Mouse (Mus musculus) myocyte (in vitro differentiated cells): Measurements from ENCODE around the gene Caskin2. TPM values are rescaled to one million over a fixed set of nuclear protein-coding genes. Genes with fewer than 3 reads are reported as not detected.
A peak's percentile ranks its signal among the peaks of the same experiment; 100 is the strongest.

Experiments used
- H3K27me3 ChIP-seq: one replicate; pipeline ENCODE4 v1.6.1; 2011; ENCODE audit not compliant: control insufficient read depth, insufficient read depth, insufficient read length
- H3K36me3 ChIP-seq: one replicate; pipeline ENCODE4 v1.6.1; 2011; ENCODE audit not compliant: control insufficient read depth, insufficient read depth
- H3K4me2 ChIP-seq: one replicate; pipeline ENCODE4 v1.6.1; 2011; ENCODE audit warnings: low read depth, control low read depth
- H3K4me3 ChIP-seq: one replicate; pipeline ENCODE4 v1.5.1; 2011; ENCODE audit warnings: mild to moderate bottlenecking, control low read depth, moderate library complexity
- H3K79me2 ChIP-seq: one replicate; pipeline ENCODE4 v1.6.1; 2011; ENCODE audit not compliant: control insufficient read depth, insufficient read depth
- H3ac ChIP-seq: one replicate; pipeline ENCODE4 v1.6.1; 2011; ENCODE audit not compliant: control insufficient read depth, insufficient read length
- CEBPB ChIP-seq: IDR thresholded peaks from 2 replicates; pipeline ENCODE4 v1.6.1; 2011; ENCODE audit warnings: mild to moderate bottlenecking, moderate library complexity; ENCODE audit not compliant: poor library complexity, insufficient read depth, severe bottlenecking
- E2F4 ChIP-seq: IDR thresholded peaks from one replicate; pipeline ENCODE4 v1.6.1; 2011; ENCODE audit warnings: mild to moderate bottlenecking, control low read depth, moderate library complexity; ENCODE audit not compliant: insufficient read depth
- MAX ChIP-seq: IDR thresholded peaks from one replicate; pipeline ENCODE4 v1.6.1; 2011; ENCODE audit warnings: low read depth, mild to moderate bottlenecking, control low read depth
- MYOD1 ChIP-seq, 3 experiments: IDR thresholded peaks; one replicate each; pipeline ENCODE4 v1.6.1; 2011; ENCODE audit warnings: control low read depth in 2 of 3, low read depth in 2 of 3, mild to moderate bottlenecking in 2 of 3, moderate library complexity in 1 of 3; ENCODE audit not compliant: insufficient read length in 2 of 3, control insufficient read depth in 1 of 3
- MYOG ChIP-seq, 3 experiments: IDR thresholded peaks; one replicate each; pipeline ENCODE4 v1.6.1; 2011; ENCODE audit warnings: control low read depth in 2 of 3, low read depth in 2 of 3, mild to moderate bottlenecking in 2 of 3; ENCODE audit not compliant: insufficient read length in 2 of 3, control insufficient read depth in 1 of 3, insufficient read depth in 1 of 3
- POLR2A ChIP-seq: IDR thresholded peaks from one replicate; pipeline ENCODE4 v1.6.1; 2011; ENCODE audit warnings: low read depth, mild to moderate bottlenecking, control low read depth, moderate library complexity; ENCODE audit not compliant: insufficient read length
- POLR2AphosphoS2 ChIP-seq: IDR thresholded peaks from one replicate; pipeline ENCODE4 v1.6.1; 2011; ENCODE audit warnings: low read depth, control low read depth; ENCODE audit not compliant: insufficient read length
- REST ChIP-seq: IDR thresholded peaks from one replicate; pipeline ENCODE4 v1.6.1; 2011; ENCODE audit warnings: mild to moderate bottlenecking, control low read depth, moderate library complexity; ENCODE audit not compliant: insufficient read depth, insufficient read length
- SRF ChIP-seq: IDR thresholded peaks from one replicate; pipeline ENCODE4 v1.6.1; 2011; ENCODE audit warnings: low read depth; ENCODE audit not compliant: control insufficient read depth, insufficient read length
- TCF12 ChIP-seq: IDR thresholded peaks from one replicate; pipeline ENCODE4 v1.6.1; 2011; ENCODE audit warnings: mild to moderate bottlenecking, control low read depth; ENCODE audit not compliant: poor library complexity, insufficient read depth, severe bottlenecking
- TCF3 ChIP-seq: IDR thresholded peaks from one replicate; pipeline ENCODE4 v1.6.1; 2011; ENCODE audit warnings: low read depth, control low read depth; ENCODE audit not compliant: insufficient read length
- USF1 ChIP-seq: IDR thresholded peaks from one replicate; pipeline ENCODE4 v1.6.1; 2011; ENCODE audit warnings: low read depth, mild to moderate bottlenecking, control low read depth, moderate library complexity
- polyA plus RNA-seq: library from polyadenylated mRNA; unstranded; fragments of >200 nt; fragmentation: generic; extraction: Trizol; gene quantifications from one replicate; pipeline ENCODE4 v1.2.1, GENCODE M21; 2012; ENCODE audit warnings: missing spikeins

The Caskin2 gene
- polyA plus RNA-seq, 1 experiment = 8.0 TPM

DNA sequence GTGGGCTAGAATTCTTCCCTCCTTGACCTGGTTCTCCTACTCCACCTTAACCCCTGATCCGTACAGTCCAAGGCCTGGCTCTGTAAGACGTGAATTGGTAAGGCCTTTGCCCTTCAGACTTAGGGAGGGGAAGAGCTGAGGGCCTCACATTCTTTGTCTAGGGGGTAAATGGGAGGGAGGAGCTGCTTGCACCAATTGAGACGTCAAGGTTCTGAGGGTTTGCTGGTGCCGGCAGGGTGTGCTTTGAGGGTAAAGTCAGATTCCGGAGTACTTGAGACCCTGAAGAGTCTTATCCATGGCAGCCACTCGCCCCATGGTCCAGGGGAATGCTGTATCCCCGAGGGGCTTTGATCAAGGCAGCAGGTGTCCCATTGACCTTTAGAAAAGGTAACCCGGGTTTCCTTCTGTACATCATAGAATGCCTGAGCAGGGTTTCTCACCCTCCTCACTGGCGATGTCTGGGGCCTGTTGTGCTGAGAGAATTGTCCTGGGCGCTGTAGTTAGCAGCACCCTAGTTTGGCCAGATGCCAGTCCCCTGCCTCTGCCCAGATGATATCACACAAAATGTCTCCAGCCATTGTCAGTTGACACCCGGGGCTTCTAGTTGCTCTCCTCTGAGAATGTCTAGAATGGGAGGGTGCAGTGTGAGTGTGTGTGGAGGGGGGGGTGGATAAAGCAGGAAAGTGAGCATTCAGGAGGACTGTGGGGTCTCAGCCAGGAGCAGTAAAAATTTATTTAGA, 23.4 kb upstream of the Caskin2 start:
- no peak overlapping the region for H3K4me3 ChIP-seq
- H3ac ChIP-seq = no peak overlapping the region
- H3K27me3 ChIP-seq = peaks cover 60% of the 10 kb centered on the region
- TF ChIP-seq TCF12 (no peak), POLR2A (no peak), USF1 (no peak)
- H3K79me2 ChIP-seq = no peaks in the 10 kb centered on the region
- H3K36me3 ChIP-seq = no peaks in the 10 kb centered on the region
- H3K4me2 ChIP-seq = no peak overlapping the region

DNA sequence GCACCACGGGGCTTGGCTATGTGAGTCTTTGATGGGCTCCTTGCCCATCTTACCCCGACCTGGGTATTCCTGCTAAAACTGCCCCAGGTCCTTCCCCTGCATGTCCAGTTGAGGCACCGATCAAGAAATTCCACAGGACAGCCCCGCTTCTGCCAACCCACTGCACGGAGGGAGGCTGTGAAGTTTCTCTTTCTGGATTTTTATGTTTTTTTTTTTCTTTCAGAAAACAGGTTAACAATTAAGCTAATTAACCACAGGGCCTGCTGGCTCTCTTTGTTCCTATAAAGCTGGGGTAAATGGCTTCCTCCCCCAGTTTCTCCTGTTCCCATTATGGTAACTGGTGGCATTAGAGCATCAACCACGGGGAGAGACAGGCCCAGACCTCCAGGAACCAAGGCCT, 20.6 kb upstream of the Caskin2 start:
- TF ChIP-seq USF1 = no peak
- no peak for TF ChIP-seq TCF3
- TF ChIP-seq TCF12 = no peak
- TF ChIP-seq MAX = no peak
- TF ChIP-seq SRF = no peak
- TF ChIP-seq MYOD1 (IDR thresholded peaks at IDR 0.05; ENCODE audit: control insufficient read depth in 1 of 3, insufficient read length in 2 of 3, low read depth in 2 of 3) = no peak
- no peak for TF ChIP-seq CEBPB
- no peak for TF ChIP-seq POLR2A
- no peak for TF ChIP-seq REST
- no peak for TF ChIP-seq MYOG (IDR thresholded peaks at IDR 0.05; ENCODE audit: control insufficient read depth in 1 of 3, insufficient read depth in 1 of 3, insufficient read length in 2 of 3, low read depth in 2 of 3)
- no peak for TF ChIP-seq POLR2AphosphoS2
- no peak for TF ChIP-seq E2F4
- no peaks in the 10 kb centered on the region for H3K36me3 ChIP-seq
- H3K4me3 ChIP-seq = no peak overlapping the region
- H3K27me3 ChIP-seq = peaks cover 74% of the 10 kb centered on the region
- H3K4me2 ChIP-seq = no peak overlapping the region
- no peak overlapping the region for H3ac ChIP-seq
- H3K79me2 ChIP-seq = no peaks in the 10 kb centered on the region

DNA sequence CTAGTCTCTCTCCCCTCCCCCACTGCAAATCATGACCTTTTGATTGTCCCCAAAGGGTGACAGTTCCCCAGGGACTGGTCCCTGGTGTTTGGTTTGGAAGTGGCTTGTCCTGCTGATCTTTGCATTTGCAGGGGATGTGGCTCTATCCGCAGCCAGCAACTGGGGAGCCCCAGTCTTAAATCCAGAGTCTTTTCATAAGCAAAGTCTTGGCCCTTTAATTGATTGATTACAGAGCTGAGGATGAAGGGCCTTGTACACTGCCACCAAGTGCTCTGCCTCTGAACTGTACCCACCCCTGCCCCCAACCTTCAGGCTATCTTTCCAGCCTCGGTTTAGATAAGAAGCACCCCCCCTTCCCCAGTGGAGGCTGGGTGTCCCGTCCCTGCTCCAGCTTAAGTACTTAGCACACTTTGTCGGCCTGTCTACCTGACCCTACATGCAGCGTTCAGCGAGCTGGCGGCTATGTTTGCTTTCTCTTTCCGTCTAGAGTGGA, 19.6 kb upstream of the Caskin2 start:
- no peak for TF ChIP-seq TCF12
- no peak for TF ChIP-seq SRF
- no peak for TF ChIP-seq CEBPB
- TF ChIP-seq MAX = no peak
- TF ChIP-seq MYOG (IDR thresholded peaks at IDR 0.05; ENCODE audit: control insufficient read depth in 1 of 3, insufficient read depth in 1 of 3, insufficient read length in 2 of 3, low read depth in 2 of 3) = no peak
- no peak for TF ChIP-seq E2F4
- TF ChIP-seq POLR2AphosphoS2 = no peak
- TF ChIP-seq USF1 = no peak
- no peak for TF ChIP-seq TCF3
- TF ChIP-seq POLR2A = no peak
- Histone ChIP-seq H3K4me3 (no peak overlapping the region), H3K79me2 (no peaks in the 10 kb centered on the region), H3K36me3 (no peaks in the 10 kb centered on the region), H3ac (no peak overlapping the region), H3K4me2 (no peak overlapping the region), H3K27me3 (peaks cover 78% of the 10 kb centered on the region)

DNA sequence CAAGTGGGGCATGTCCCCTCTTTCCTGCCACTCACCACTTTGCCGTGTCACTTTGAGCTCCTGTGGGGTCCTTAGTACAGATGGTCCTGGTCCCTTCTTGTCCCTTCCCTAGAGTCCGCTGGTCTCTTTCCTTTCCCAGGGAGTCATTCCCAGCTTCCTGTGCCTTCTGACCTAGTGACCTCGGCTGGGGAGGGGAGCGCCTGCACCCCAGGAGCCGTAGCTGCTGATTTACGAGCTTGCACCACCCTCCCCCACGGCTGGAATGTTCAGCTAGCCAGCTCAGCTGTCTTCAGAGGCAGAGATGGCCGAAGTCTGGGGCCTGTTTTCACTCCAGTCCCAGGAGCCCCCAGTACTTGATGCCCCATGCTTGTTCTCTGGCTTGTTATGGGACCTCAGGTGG, 19.1 kb upstream of the Caskin2 start:
- no peaks in the 10 kb centered on the region for H3K79me2 ChIP-seq
- H3K4me2 ChIP-seq = no peak overlapping the region
- H3K27me3 ChIP-seq = peaks cover 78% of the 10 kb centered on the region
- H3ac ChIP-seq = no peak overlapping the region
- TF ChIP-seq MYOD1 (IDR thresholded peaks at IDR 0.05; ENCODE audit: control insufficient read depth in 1 of 3, insufficient read length in 2 of 3, low read depth in 2 of 3) (peak in 1 of 3 experiments; percentile 64), MYOG (IDR thresholded peaks at IDR 0.05; ENCODE audit: control insufficient read depth in 1 of 3, insufficient read depth in 1 of 3, insufficient read length in 2 of 3, low read depth in 2 of 3) (peak in 2 of 3 experiments; percentile 41 to 73), SRF (no peak), REST (no peak), MAX (no peak)
- H3K4me3 ChIP-seq = no peak overlapping the region
- no peaks in the 10 kb centered on the region for H3K36me3 ChIP-seq

DNA sequence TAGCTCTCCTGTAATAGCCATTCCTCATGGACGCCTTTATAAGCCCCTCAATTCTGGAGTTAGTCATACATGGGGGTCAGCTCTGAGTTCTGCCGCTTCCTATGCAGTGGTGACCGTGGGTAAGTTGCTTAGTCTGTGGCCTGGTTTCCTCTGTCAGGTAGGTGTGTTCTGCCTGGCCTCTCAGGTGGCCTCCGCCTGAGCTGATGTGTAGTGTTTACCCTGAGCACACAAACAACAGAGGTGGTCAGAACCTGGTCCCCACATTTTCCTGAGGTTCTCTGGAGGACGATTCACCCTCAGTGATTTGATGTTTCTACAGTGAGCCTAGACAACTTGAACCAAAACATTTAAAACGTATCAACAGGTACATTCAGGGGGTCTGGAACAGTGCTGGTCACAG, 18.6 kb upstream of the Caskin2 start:
- peaks cover 78% of the 10 kb centered on the region for H3K27me3 ChIP-seq
- no peak for TF ChIP-seq MYOG (IDR thresholded peaks at IDR 0.05; ENCODE audit: control insufficient read depth in 1 of 3, insufficient read depth in 1 of 3, insufficient read length in 2 of 3, low read depth in 2 of 3)
- H3ac ChIP-seq = no peak overlapping the region
- H3K4me3 ChIP-seq = no peak overlapping the region
- H3K79me2 ChIP-seq = no peaks in the 10 kb centered on the region
- H3K36me3 ChIP-seq = no peaks in the 10 kb centered on the region
- H3K4me2 ChIP-seq = no peak overlapping the region
